Mouse (Mus musculus) hindbrain, embryonic 12.5 days (tissue): Measurements from ENCODE around the gene Chchd10. TPM values are rescaled to one million over a fixed set of nuclear protein-coding genes. Genes with fewer than 3 reads are reported as not detected.
A peak's percentile ranks its signal among the peaks of the same experiment; 100 is the strongest.

Experiments
- ATAC-seq: fragments of 200-750 bp; cut with Nextera tagmentation; 2 replicates; pipeline ENCODE4 v1.8.0; 2017; ENCODE audit warnings: moderate TSS enrichment; ENCODE audit not compliant: low FRiP score
- H3K27ac ChIP-seq: fragments of 300-500 bp; sonication (generic); 2 replicates; pipeline ENCODE4 v1.5.1; 2016; ENCODE audit warnings: mild to moderate bottlenecking
- H3K27me3 ChIP-seq: fragments of 300-500 bp; sonication (generic); 2 replicates; pipeline ENCODE4 v1.6.1; 2016; ENCODE audit warnings: mild to moderate bottlenecking
- H3K36me3 ChIP-seq: fragments of 300-500 bp; sonication (generic); 2 replicates; pipeline ENCODE4 v1.6.1; 2016; ENCODE audit warnings: mild to moderate bottlenecking
- H3K4me1 ChIP-seq: fragments of 300-500 bp; sonication (generic); 2 replicates; pipeline ENCODE4 v1.6.1; 2016
- H3K4me2 ChIP-seq: fragments of 300-500 bp; sonication (generic); replicated peaks from 2 replicates; pipeline ENCODE4 v1.6.1; 2016; ENCODE audit warnings: mild to moderate bottlenecking
- H3K4me3 ChIP-seq: fragments of 300-500 bp; sonication (generic); 2 replicates; pipeline ENCODE4 v1.5.1; 2016; ENCODE audit warnings: mild to moderate bottlenecking
- H3K9ac ChIP-seq: fragments of 300-500 bp; sonication (generic); 2 replicates; pipeline ENCODE4 v1.6.1; 2016; ENCODE audit warnings: mild to moderate bottlenecking, moderate library complexity
- H3K9me3 ChIP-seq: fragments of 300-500 bp; sonication (generic); replicated peaks from 2 replicates; pipeline ENCODE4 v1.6.1; 2016; ENCODE audit warnings: mild to moderate bottlenecking
- WGBS: fragments of 180-500 bp; shearing (Covaris S2); methylation state at CpG from one replicate; pipeline ENCODE4 v1.1.7; 2016; 5-methylcytosine and 5-hydroxymethylcytosine counted together
- polyA plus RNA-seq: library from polyadenylated mRNA; unstranded; fragments of >200 nt; fragmentation: Nextera tagmentation; extraction: Ambion mirVana; gene quantifications from 2 replicates; pipeline ENCODE4 v1.2.1, GENCODE M21; 2016

Gene Chchd10
- polyA plus RNA-seq, 1 experiment from 2014 or later = 15.4 TPM

GRCm38 (mm10) chr10:75904391-75904790 lies 28.5 kb upstream of the Chchd10 start:
- 90% methylated on average over 5 of the region's 5 CpGs for WGBS
- no peaks in the 10 kb centered on the region for H3K27me3 ChIP-seq
- H3K36me3 ChIP-seq = peaks cover 91% of the 10 kb centered on the region

GRCm38 (mm10) chr10:75906882-75907281 lies 26.0 kb upstream of the Chchd10 start:
- no peak for ATAC-seq
- no peaks in the 10 kb centered on the region for H3K27me3 ChIP-seq
- H3K4me3 ChIP-seq = no peak overlapping the region
- no peak overlapping the region for H3K9ac ChIP-seq
- 98% methylated on average over 4 of the region's 4 CpGs for WGBS
- no peak overlapping the region for H3K4me2 ChIP-seq
- peaks cover 94% of the 10 kb centered on the region for H3K36me3 ChIP-seq
- H3K4me1 ChIP-seq = no peaks in the 10 kb centered on the region
- no peak overlapping the region for H3K27ac ChIP-seq
- no peaks in the 10 kb centered on the region for H3K9me3 ChIP-seq

More at GRCm38 (mm10) chr10:75904391-75904790, 28.5 kb upstream of the Chchd10 start:
- Histone ChIP-seq H3K4me2 (no peak overlapping the region), H3K9me3 (no peaks in the 10 kb centered on the region), H3K27ac (no peak overlapping the region), H3K4me1 (no peaks in the 10 kb centered on the region), H3K9ac (no peak overlapping the region), H3K4me3 (no peak overlapping the region)
- ATAC-seq = no peak

- H3K4me1 ChIP-seq = 0 out of 2 replicates have a peak, but pooled peaks cover under 1% of the 10 kb centered on the region
- no peak overlapping the region for H3K9ac ChIP-seq
- no peaks in the 10 kb centered on the region for H3K9me3 ChIP-seq
- 89% methylated on average over 2 of the region's 2 CpGs for WGBS
- H3K27ac ChIP-seq = no peak overlapping the region
- peaks cover 84% of the 10 kb centered on the region for H3K36me3 ChIP-seq
- H3K4me2 ChIP-seq = no peak overlapping the region
- ATAC-seq = no peak
- H3K4me3 ChIP-seq = no peak overlapping the region
- H3K27me3 ChIP-seq = no peaks in the 10 kb centered on the region
Measured at GRCm38 (mm10) chr10:75910698-75911097, 22.2 kb upstream of the Chchd10 start.

GRCm38 (mm10) chr10:75913013-75913589 lies 19.8 kb upstream of the Chchd10 start:
- ATAC-seq = no peak
- Histone ChIP-seq H3K4me1 (peaks cover 5% of the 10 kb centered on the region), H3K9me3 (no peaks in the 10 kb centered on the region), H3K36me3 (peaks cover 69% of the 10 kb centered on the region), H3K9ac (no peak overlapping the region), H3K4me2 (no peak overlapping the region), H3K4me3 (no peak overlapping the region), H3K27me3 (no peaks in the 10 kb centered on the region), H3K27ac (no peak overlapping the region)
- 66% methylated on average over 6 of the region's 6 CpGs for WGBS

GRCm38 (mm10) chr10:75915557-75915956 lies 17.4 kb upstream of the Chchd10 start:
- no peak for ATAC-seq
- Histone ChIP-seq H3K9me3 (no peaks in the 10 kb centered on the region), H3K27ac (no peak overlapping the region), H3K36me3 (peaks cover 53% of the 10 kb centered on the region), H3K9ac (no peak overlapping the region), H3K4me3 (no peak overlapping the region), H3K4me2 (no peak overlapping the region), H3K27me3 (no peaks in the 10 kb centered on the region), H3K4me1 (peaks cover 28% of the 10 kb centered on the region)
- WGBS = 84% methylated on average over 7 of the region's 7 CpGs

GRCm38 (mm10) chr10:75916840-75917239 lies 16.1 kb upstream of the Chchd10 start:
- H3K27me3 ChIP-seq = no peaks in the 10 kb centered on the region
- H3K9me3 ChIP-seq = no peaks in the 10 kb centered on the region
- H3K27ac ChIP-seq = no peak overlapping the region
- ATAC-seq = no peak
- H3K4me2 ChIP-seq = no peak overlapping the region
- no peak overlapping the region for H3K9ac ChIP-seq
- no peak overlapping the region for H3K4me3 ChIP-seq
- peaks cover 40% of the 10 kb centered on the region for H3K36me3 ChIP-seq
- WGBS = 70% methylated on average over 8 of the region's 8 CpGs
- peaks cover 29% of the 10 kb centered on the region for H3K4me1 ChIP-seq

GRCm38 (mm10) chr10:75919026-75919425 lies 13.9 kb upstream of the Chchd10 start:
- ATAC-seq = no peak
- Histone ChIP-seq H3K4me1 (peaks cover 43% of the 10 kb centered on the region), H3K27ac (peak overlapping the region; percentile 66), H3K4me3 (no peak overlapping the region), H3K9ac (no peak overlapping the region), H3K9me3 (no peaks in the 10 kb centered on the region), H3K27me3 (no peaks in the 10 kb centered on the region), H3K4me2 (peak overlapping the region; percentile 78), H3K36me3 (peaks cover 30% of the 10 kb centered on the region)
- 84% methylated on average over 5 of the region's 5 CpGs for WGBS

- Histone ChIP-seq H3K9me3 (no peaks in the 10 kb centered on the region), H3K4me1 (peaks cover 41% of the 10 kb centered on the region), H3K36me3 (peaks cover 19% of the 10 kb centered on the region), H3K4me2 (peak within 1 kb of the TSS; percentile 78), H3K27ac (peak within 1 kb of the TSS; percentile 98), H3K27me3 (no peaks in the 10 kb centered on the region), H3K4me3 (peak within 1 kb of the TSS; percentile 73), H3K9ac (peak within 1 kb of the TSS; percentile 90)
- 0% methylated on average over 75 of the region's 76 CpGs for WGBS
- ATAC-seq = peak; percentile 90
Measured at GRCm38 (mm10) chr10:75921026-75921725, 11.8 kb upstream of the Chchd10 start, which contains the start of gene Smarcb1. Smarcb1 (minus strand) TSS chr10:75921617.

- no peaks in the 10 kb centered on the region for H3K27me3 ChIP-seq
- peak overlapping the region; percentile 78 for H3K4me2 ChIP-seq
- peak overlapping the region; percentile 98 for H3K27ac ChIP-seq
- H3K9ac ChIP-seq = peak overlapping the region; percentile 90
- WGBS = 5% methylated on average over 22 of the region's 22 CpGs
- H3K36me3 ChIP-seq = peaks cover 19% of the 10 kb centered on the region
- H3K4me1 ChIP-seq = peaks cover 41% of the 10 kb centered on the region
- H3K9me3 ChIP-seq = no peaks in the 10 kb centered on the region
- peak overlapping the region; percentile 73 for H3K4me3 ChIP-seq
- ATAC-seq = peak; percentile 44
Measured at GRCm38 (mm10) chr10:75921726-75922560, 11.0 kb upstream of the Chchd10 start.

GRCm38 (mm10) chr10:75924324-75924723 lies 8.6 kb upstream of the Chchd10 start:
- no peak for ATAC-seq
- Histone ChIP-seq H3K9me3 (no peaks in the 10 kb centered on the region), H3K4me3 (no peak overlapping the region), H3K4me1 (peaks cover 26% of the 10 kb centered on the region), H3K4me2 (no peak overlapping the region), H3K36me3 (peaks cover 16% of the 10 kb centered on the region; the same call in 1 of the 2 replicates), H3K27ac (no peak overlapping the region), H3K9ac (no peak overlapping the region), H3K27me3 (no peaks in the 10 kb centered on the region)
- WGBS = 54% methylated on average over 2 of the region's 2 CpGs

GRCm38 (mm10) chr10:75926396-75926795 lies 6.5 kb upstream of the Chchd10 start:
- Histone ChIP-seq H3K9me3 (no peaks in the 10 kb centered on the region), H3K4me3 (no peak overlapping the region), H3K9ac (no peak overlapping the region), H3K27me3 (peaks cover 13% of the 10 kb centered on the region), H3K4me2 (no peak overlapping the region), H3K27ac (no peak overlapping the region), H3K36me3 (peaks cover 16% of the 10 kb centered on the region; the same call in 1 of the 2 replicates), H3K4me1 (peaks cover 32% of the 10 kb centered on the region)
- ATAC-seq = no peak
- WGBS = 74% methylated on average over 13 of the region's 13 CpGs

GRCm38 (mm10) chr10:75930304-75930703 lies 2.6 kb upstream of the Chchd10 start:
- 21% methylated on average over 6 of the region's 6 CpGs for WGBS
- H3K27me3 ChIP-seq = peaks cover 46% of the 10 kb centered on the region

More at GRCm38 (mm10) chr10:75930304-75930703, 2.6 kb upstream of the Chchd10 start:
- no peak overlapping the region for H3K4me3 ChIP-seq
- peaks cover 38% of the 10 kb centered on the region for H3K4me1 ChIP-seq
- no peak for ATAC-seq
- peak overlapping the region; percentile 98 for H3K4me2 ChIP-seq
- peaks cover 11% of the 10 kb centered on the region; the same call in 1 of the 2 replicates for H3K36me3 ChIP-seq
- no peaks in the 10 kb centered on the region for H3K9me3 ChIP-seq
- H3K9ac ChIP-seq = no peak overlapping the region
- no peak overlapping the region for H3K27ac ChIP-seq
